Comparison of ENCODE assay signal across 7 mouse cellular contexts in the genomic region with DNA sequence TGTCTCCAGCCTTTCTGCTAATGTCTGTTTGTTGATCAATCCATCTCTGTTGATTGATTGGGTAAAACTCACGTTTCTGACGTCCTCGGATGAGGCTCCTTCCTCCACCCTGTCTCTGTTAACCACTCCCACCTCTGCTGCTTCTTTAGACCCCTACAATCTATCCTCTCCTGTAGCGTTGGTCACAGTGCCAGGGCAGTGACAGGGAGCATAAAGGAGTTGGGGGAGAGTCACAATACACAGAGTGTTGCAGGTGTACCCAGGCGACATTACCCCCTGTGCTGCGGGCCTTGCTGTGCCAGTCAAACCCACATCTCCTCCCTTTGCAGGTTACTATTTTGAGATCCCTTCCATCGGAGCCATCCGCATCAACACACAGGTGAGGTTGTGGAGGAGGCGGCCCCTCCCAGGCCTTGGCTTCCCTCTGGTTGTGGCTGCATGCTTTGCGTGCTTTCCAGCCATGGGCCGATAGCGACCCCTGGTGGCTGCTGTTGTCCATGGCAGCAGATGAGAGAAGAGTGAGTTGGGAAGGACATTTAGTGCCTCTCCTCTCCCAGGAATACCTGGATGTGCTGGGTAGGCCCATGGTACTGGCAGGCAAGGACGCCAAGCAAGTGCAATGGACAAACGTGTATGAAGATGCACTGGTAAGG. TPM values are rescaled to one million over a fixed set of nuclear protein-coding genes. Genes with fewer than 3 reads are reported as not detected.
DNase-seq lines count a peak whose midpoint lies in the region; ATAC-seq and TF ChIP-seq lines count a peak whose summit lies in the region.

No protein-coding gene starts in this region.

- no peak overlapping the region for H3K4me3 ChIP-seq in gastrocnemius, adult 2 months
- no peak overlapping the region for H3K4me3 ChIP-seq in intestine, postnatal 0 days (ENCODE audit: low read depth, low read length)
- no peak overlapping the region for H3K4me3 ChIP-seq in limb, embryonic 11.5 days (ENCODE audit: low read depth, low read length)
- H3K4me3 ChIP-seq in midbrain, postnatal 0 days (ENCODE audit: low read depth, low read length): no peak overlapping the region
- no peak overlapping the region for H3K4me3 ChIP-seq in spleen, adult 2 months (ENCODE audit: extremely low read depth, insufficient read depth, insufficient read length)

- H3K27me3 ChIP-seq in intestine, postnatal 0 days (replicated peaks; ENCODE audit: control insufficient read depth, insufficient read depth, low read length): no peaks in the 10 kb centered on the region
- no peaks in the 10 kb centered on the region; the same call in 1 of the 2 replicates for H3K27me3 ChIP-seq in limb, embryonic 11.5 days (ENCODE audit: control insufficient read depth, insufficient read depth, low read length)
- no peaks in the 10 kb centered on the region for H3K27me3 ChIP-seq in midbrain, postnatal 0 days (ENCODE audit: insufficient read depth, low read length)
- H3K27me3 ChIP-seq in spleen, adult 2 months (ENCODE audit: control insufficient read depth, insufficient read depth, low read length): no peaks in the 10 kb centered on the region

- no peak overlapping the region for H3K27ac ChIP-seq in gastrocnemius, adult 2 months
- H3K27ac ChIP-seq in intestine, postnatal 0 days (ENCODE audit: low read depth, low read length): no peak overlapping the region
- H3K27ac ChIP-seq in limb, embryonic 11.5 days (replicated peaks; ENCODE audit: low read depth, low read length): no peak overlapping the region
- H3K27ac ChIP-seq in midbrain, postnatal 0 days (ENCODE audit: low read depth, low read length): no peak overlapping the region
- no peak overlapping the region for H3K27ac ChIP-seq in spleen, adult 2 months (ENCODE audit: insufficient read depth, low read length)

- no peaks in the 10 kb centered on the region for H3K36me3 ChIP-seq in intestine, postnatal 0 days (ENCODE audit: control insufficient read depth, insufficient read depth)
- no peaks in the 10 kb centered on the region for H3K36me3 ChIP-seq in limb, embryonic 11.5 days (ENCODE audit: control insufficient read depth, insufficient read depth, low read length)
- H3K36me3 ChIP-seq in midbrain, postnatal 0 days (ENCODE audit: insufficient read depth, low read length): peaks cover 13% of the 10 kb centered on the region; the same call in 1 of the 2 replicates
- H3K36me3 ChIP-seq in spleen, adult 2 months (ENCODE audit: control insufficient read depth, insufficient read depth, low read length): no peaks in the 10 kb centered on the region

- no peaks in the 10 kb centered on the region for H3K4me1 ChIP-seq in intestine, postnatal 0 days (replicated peaks; ENCODE audit: control insufficient read depth, insufficient read depth, low read length)
- no peaks in the 10 kb centered on the region for H3K4me1 ChIP-seq in limb, embryonic 11.5 days (ENCODE audit: control insufficient read depth, insufficient read depth, low read length)
- no peaks in the 10 kb centered on the region for H3K4me1 ChIP-seq in midbrain, postnatal 0 days (ENCODE audit: insufficient read depth, low read length)
- no peaks in the 10 kb centered on the region for H3K4me1 ChIP-seq in spleen, adult 2 months (ENCODE audit: control insufficient read depth, insufficient read depth, insufficient read length)

- TF ChIP-seq CTCF in gastrocnemius, adult 2 months (IDR thresholded peaks at IDR 0.05): peak; percentile 100; the same call in 1 of the 2 replicates
- TF ChIP-seq CTCF in intestine, postnatal 0 days (IDR thresholded peaks at IDR 0.05; ENCODE audit: low read depth): peak; percentile 100
- peak; percentile 100 for TF ChIP-seq CTCF in midbrain, postnatal 0 days (IDR thresholded peaks at IDR 0.05)
- peak; percentile 98 for TF ChIP-seq CTCF in spleen, adult 2 months (IDR thresholded peaks at IDR 0.05; ENCODE audit: extremely low read depth, insufficient read depth, insufficient read length, insufficient replicate concordance)

- DNase-seq in adrenal gland, adult 18-20 months (ENCODE audit: low spot score in 2 of 2): peak; percentile 82 to 87
- DNase-seq in cerebellum, postnatal 36 days: peak; percentile 94 to 95
- DNase-seq in gastrocnemius, adult 2 months: peak; percentile 87
- peak; percentile 94 for DNase-seq in limb, embryonic 11.5 days (ENCODE audit: low spot score)
- DNase-seq in midbrain, postnatal 0 days (ENCODE audit: low spot score): peak; percentile 87
- DNase-seq in spleen, adult 2 months (ENCODE audit: low read depth in 1 of 2, low spot score in 2 of 2): peak; percentile 18 to 62

- 18% methylated on average over 14 of the region's 14 CpGs for WGBS in intestine, postnatal 0 days
- WGBS in limb, embryonic 11.5 days: 19% methylated on average over 14 of the region's 14 CpGs
- 25% methylated on average over 14 of the region's 14 CpGs for WGBS in midbrain, postnatal 0 days
- 31% methylated on average over 14 of the region's 14 CpGs for WGBS in spleen, adult 2 months

- intact Hi-C loops in gastrocnemius, adult 2 months (cut with DNase I): loop anchor here (1.0 to 5.0 kb wide), 3 partner anchors 52 to 156 kb away; no protein-coding TSS in a partner anchor

- no peaks in the 10 kb centered on the region for H3K9me3 ChIP-seq in intestine, postnatal 0 days (ENCODE audit: control insufficient read depth)
- no peaks in the 10 kb centered on the region for H3K9me3 ChIP-seq in limb, embryonic 11.5 days (ENCODE audit: control insufficient read depth, low read length)
- H3K9me3 ChIP-seq in midbrain, postnatal 0 days (ENCODE audit: low read length): no peaks in the 10 kb centered on the region

- TF ChIP-seq POLR2A in spleen, adult 2 months (IDR thresholded peaks at IDR 0.05; ENCODE audit: low read depth, low read length): no peak

- no peak overlapping the region for H3K4me2 ChIP-seq in intestine, postnatal 0 days (replicated peaks; ENCODE audit: low read depth)
- H3K4me2 ChIP-seq in limb, embryonic 11.5 days (ENCODE audit: low read depth, severe bottlenecking): no peak overlapping the region
- no peak overlapping the region for H3K4me2 ChIP-seq in midbrain, postnatal 0 days (ENCODE audit: low read depth, low read length, poor library complexity, severe bottlenecking)

- no peak overlapping the region for H3K9ac ChIP-seq in intestine, postnatal 0 days (ENCODE audit: low read depth, low read length)
- H3K9ac ChIP-seq in limb, embryonic 11.5 days (ENCODE audit: low read length): no peak overlapping the region
- H3K9ac ChIP-seq in midbrain, postnatal 0 days (replicated peaks; ENCODE audit: low read length, poor library complexity, severe bottlenecking): no peak overlapping the region

- peak; percentile 19; the same call in 1 of the 2 replicates for ATAC-seq in intestine, postnatal 0 days
- ATAC-seq in limb, embryonic 11.5 days (ENCODE audit: insufficient number of reproducible peaks, low FRiP score, low TSS enrichment, low read depth): 0 out of 2 replicates have a peak, but pooled peaks have one; percentile 42
- peak; percentile 66 for ATAC-seq in midbrain, postnatal 0 days (ENCODE audit: low FRiP score)

RNA-seq across cellular contexts. Expression of a gene that starts 19.3 kb away (rescaled TPM):
- 10 to 100 TPM; 40.0 to 49.5 TPM for total RNA-seq in adrenal gland, adult 18-20 months (2021)
- 10 to 100 TPM; 16.6 to 17.3 TPM for total RNA-seq in gastrocnemius, adult 2 months (2021)
- 36.3 and 38.0 TPM in 2 replicates for polyA plus RNA-seq in intestine, postnatal 0 days (2015; fragmentation: Nextera tagmentation; extraction: Ambion mirVana)
- polyA plus RNA-seq in limb, embryonic 11.5 days (2014; fragmentation: Nextera tagmentation; extraction: Ambion mirVana): 42.8 and 47.9 TPM in 2 replicates
- total RNA-seq in midbrain, postnatal 0 days (2014; rRNA removed): 57.8 and 70.4 TPM in 2 replicates
- 51.9 and 53.6 TPM in 2 replicates for polyA plus RNA-seq in midbrain, postnatal 0 days (2015; fragmentation: Nextera tagmentation; extraction: Ambion mirVana)
- polyA plus RNA-seq in spleen, adult 2 months (2012; rRNA removed): 28.6 and 33.4 TPM in 2 replicates

RNA-seq across cellular contexts. Expression of a gene that starts 27.6 kb away (rescaled TPM):
- 10 to 100 TPM; 12.8 to 20.2 TPM for total RNA-seq in adrenal gland, adult 18-20 months (2021)
- 1 to 10 TPM; 3.1 TPM for total RNA-seq in gastrocnemius, adult 2 months (2021)
- 36.3 and 38.9 TPM in 2 replicates for polyA plus RNA-seq in intestine, postnatal 0 days (2015; fragmentation: Nextera tagmentation; extraction: Ambion mirVana)
- 13.1 and 14.1 TPM in 2 replicates for polyA plus RNA-seq in limb, embryonic 11.5 days (2014; fragmentation: Nextera tagmentation; extraction: Ambion mirVana)
- 39.0 and 50.8 TPM in 2 replicates for total RNA-seq in midbrain, postnatal 0 days (2014; rRNA removed)
- polyA plus RNA-seq in midbrain, postnatal 0 days (2015; fragmentation: Nextera tagmentation; extraction: Ambion mirVana): 50.0 and 58.1 TPM in 2 replicates
- 33.1 and 42.8 TPM in 2 replicates for polyA plus RNA-seq in spleen, adult 2 months (2012; rRNA removed)

RNA-seq across cellular contexts. Expression of a gene that starts 27.6 kb away (rescaled TPM):
- total RNA-seq in adrenal gland, adult 18-20 months (2021): 10 to 100 TPM; 25.8 to 30.9 TPM
- 10 to 100 TPM in 1 of 2 experiments, 1 to 10 TPM in 1; 9.7 to 11.5 TPM for total RNA-seq in gastrocnemius, adult 2 months (2021)
- polyA plus RNA-seq in intestine, postnatal 0 days (2015; fragmentation: Nextera tagmentation; extraction: Ambion mirVana): 20.0 and 20.7 TPM in 2 replicates
- polyA plus RNA-seq in limb, embryonic 11.5 days (2014; fragmentation: Nextera tagmentation; extraction: Ambion mirVana): 36.5 and 40.9 TPM in 2 replicates
- 55.5 and 68.7 TPM in 2 replicates for total RNA-seq in midbrain, postnatal 0 days (2014; rRNA removed)
- polyA plus RNA-seq in midbrain, postnatal 0 days (2015; fragmentation: Nextera tagmentation; extraction: Ambion mirVana): 60.0 and 66.5 TPM in 2 replicates
- polyA plus RNA-seq in spleen, adult 2 months (2012; rRNA removed): 24.4 and 26.3 TPM in 2 replicates

RNA-seq across cellular contexts. Expression of a gene that starts 32.7 kb away (rescaled TPM):
- 1 to 10 TPM; 1.0 to 1.1 TPM for total RNA-seq in adrenal gland, adult 18-20 months (2021)
- total RNA-seq in gastrocnemius, adult 2 months (2021): under 1 TPM in 1 of 2 experiments, not detected in 1; 0.53 TPM
- polyA plus RNA-seq in intestine, postnatal 0 days (2015; fragmentation: Nextera tagmentation; extraction: Ambion mirVana): 4.0 and 5.0 TPM in 2 replicates
- 0.79 and 0.95 TPM in 2 replicates for polyA plus RNA-seq in limb, embryonic 11.5 days (2014; fragmentation: Nextera tagmentation; extraction: Ambion mirVana)
- total RNA-seq in midbrain, postnatal 0 days (2014; rRNA removed): 3.3 and 4.2 TPM in 2 replicates
- polyA plus RNA-seq in midbrain, postnatal 0 days (2015; fragmentation: Nextera tagmentation; extraction: Ambion mirVana): 4.9 and 5.0 TPM in 2 replicates
- 0.84 and 0.88 TPM in 2 replicates for polyA plus RNA-seq in spleen, adult 2 months (2012; rRNA removed)

RNA-seq across cellular contexts. Expression of a gene that starts 36.9 kb away (rescaled TPM):
- 10 to 100 TPM; 16.4 to 24.2 TPM for total RNA-seq in adrenal gland, adult 18-20 months (2021)
- 10 to 100 TPM; 14.0 to 14.3 TPM for total RNA-seq in gastrocnemius, adult 2 months (2021)
- polyA plus RNA-seq in intestine, postnatal 0 days (2015; fragmentation: Nextera tagmentation; extraction: Ambion mirVana): 44.3 and 48.0 TPM in 2 replicates
- 46.7 and 49.3 TPM in 2 replicates for polyA plus RNA-seq in limb, embryonic 11.5 days (2014; fragmentation: Nextera tagmentation; extraction: Ambion mirVana)
- 21.1 and 25.7 TPM in 2 replicates for total RNA-seq in midbrain, postnatal 0 days (2014; rRNA removed)
- polyA plus RNA-seq in midbrain, postnatal 0 days (2015; fragmentation: Nextera tagmentation; extraction: Ambion mirVana): 33.4 and 36.6 TPM in 2 replicates
- polyA plus RNA-seq in spleen, adult 2 months (2012; rRNA removed): 20.9 and 23.5 TPM in 2 replicates

Comparison
In these comparisons a context has a peak if more than half of its experiments do, and no peak if none do; other contexts are left out.
1. DNase-seq: peak in every context shown above with its lines; median percentile 94 in cerebellum, postnatal 36 days; 94 in limb, embryonic 11.5 days; 87 in gastrocnemius, adult 2 months; 87 in midbrain, postnatal 0 days; 84 in adrenal gland, adult 18-20 months; 40 in spleen, adult 2 months.